Mouse (Mus musculus): ENCODE results near the gene Cdkal1.

GRCm38 (mm10) chr13:29348331-29348730 lies 507.1 kb downstream of the Cdkal1 start:
- TF ChIP-seq POLR2A (IDR thresholded peaks at IDR 0.05; ENCODE audit: insufficient read depth, low read depth, low read length) (no peak), EP300 (IDR thresholded peaks at IDR 0.05; ENCODE audit: insufficient read depth, low read depth, low read length) (no peak), CTCF (IDR thresholded peaks at IDR 0.05) (no peak)
